Mouse (Mus musculus): ENCODE measurements around the gene Pacs1. TPM values are rescaled to one million over a fixed set of nuclear protein-coding genes. Genes with fewer than 3 reads are reported as not detected.
A peak's percentile ranks its signal among the peaks of the same experiment; 100 is the strongest.

The Pacs1 gene
- total and polyA plus RNA-seq, 2 experiments from 2014 or later, result 49.9 to 124 TPM

DNA sequence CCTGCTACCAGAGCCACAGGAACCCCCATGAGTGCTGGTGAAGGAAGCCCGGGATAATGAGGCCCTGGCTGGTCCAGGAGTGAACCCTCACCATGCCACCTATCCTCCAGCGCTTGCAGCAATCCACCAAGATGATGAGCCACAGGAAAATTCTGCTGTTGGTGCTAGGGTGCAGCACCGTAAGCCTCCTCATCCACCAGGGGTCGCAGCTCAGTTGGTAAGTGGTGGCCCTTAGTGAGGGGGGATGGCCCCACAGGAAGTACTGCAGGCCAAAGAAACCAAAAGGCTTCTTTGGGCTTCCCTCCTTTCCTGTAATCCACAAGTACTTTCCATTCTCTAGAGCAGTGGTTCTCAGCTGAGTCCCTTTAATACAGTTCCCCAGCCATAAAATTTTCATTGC is 29.5 kb upstream of the Pacs1 start:
- TF ChIP-seq CTCF (IDR thresholded peaks at IDR 0.05), result peak; percentile 74
- H3K9me3 ChIP-seq (ENCODE audit: low read length), result no peaks in the 10 kb centered on the region
- peaks cover 25% of the 10 kb centered on the region for H3K36me3 ChIP-seq (ENCODE audit: insufficient read depth, low read length)
- H3K27me3 ChIP-seq (ENCODE audit: insufficient read depth, low read length), result no peaks in the 10 kb centered on the region
- WGBS, result 14% methylated on average over 4 of the region's 4 CpGs
- no peak overlapping the region for H3K9ac ChIP-seq (replicated peaks; ENCODE audit: low read length, poor library complexity, severe bottlenecking)
- no peak for ATAC-seq (ENCODE audit: low FRiP score)
- no peak overlapping the region for H3K4me2 ChIP-seq (ENCODE audit: low read depth, low read length, poor library complexity, severe bottlenecking)
- peak; percentile 51 for DNase-seq (ENCODE audit: low spot score)
- H3K4me3 ChIP-seq (ENCODE audit: low read depth, low read length), result no peak overlapping the region
- no peaks in the 10 kb centered on the region for H3K4me1 ChIP-seq (ENCODE audit: insufficient read depth, low read length)
- H3K27ac ChIP-seq (ENCODE audit: low read depth, low read length), result no peak overlapping the region

DNA sequence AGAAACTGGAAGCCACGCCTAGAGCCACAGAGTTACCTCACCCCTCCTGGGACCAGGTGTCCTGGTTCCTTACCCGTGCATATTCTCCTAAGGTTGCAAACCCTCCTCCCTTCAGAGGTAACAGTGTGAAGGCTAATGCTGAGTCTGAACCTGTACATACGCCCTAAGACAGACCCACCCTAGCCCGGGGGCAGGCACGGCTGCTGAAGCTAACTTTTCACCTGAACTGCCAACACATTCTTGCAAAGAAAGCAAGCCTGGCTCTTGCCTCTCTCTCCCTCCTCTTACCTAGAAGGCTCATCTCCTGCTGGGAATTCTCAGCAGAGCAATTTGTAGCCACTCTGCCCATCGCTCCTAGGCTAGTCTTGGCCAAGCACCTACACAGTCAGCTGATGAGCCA is 27.7 kb upstream of the Pacs1 start:
- no peak overlapping the region for H3K4me2 ChIP-seq (ENCODE audit: low read depth, low read length, poor library complexity, severe bottlenecking)
- no peak for TF ChIP-seq CTCF (IDR thresholded peaks at IDR 0.05)
- DNase-seq (ENCODE audit: low spot score) (no peak), ATAC-seq (ENCODE audit: low FRiP score) (no peak)
- H3K4me3 ChIP-seq (ENCODE audit: low read depth, low read length), result no peak overlapping the region
- peaks cover 8% of the 10 kb centered on the region; the same call in 1 of the 2 replicates for H3K36me3 ChIP-seq (ENCODE audit: insufficient read depth, low read length)
- WGBS, result 89% methylated on average over 6 of the region's 6 CpGs
- H3K9ac ChIP-seq (replicated peaks; ENCODE audit: low read length, poor library complexity, severe bottlenecking), result no peak overlapping the region
- no peaks in the 10 kb centered on the region for H3K27me3 ChIP-seq (ENCODE audit: insufficient read depth, low read length)
- no peaks in the 10 kb centered on the region for H3K9me3 ChIP-seq (ENCODE audit: low read length)
- no peak overlapping the region for H3K27ac ChIP-seq (ENCODE audit: low read depth, low read length)
- no peaks in the 10 kb centered on the region for H3K4me1 ChIP-seq (ENCODE audit: insufficient read depth, low read length)

DNA sequence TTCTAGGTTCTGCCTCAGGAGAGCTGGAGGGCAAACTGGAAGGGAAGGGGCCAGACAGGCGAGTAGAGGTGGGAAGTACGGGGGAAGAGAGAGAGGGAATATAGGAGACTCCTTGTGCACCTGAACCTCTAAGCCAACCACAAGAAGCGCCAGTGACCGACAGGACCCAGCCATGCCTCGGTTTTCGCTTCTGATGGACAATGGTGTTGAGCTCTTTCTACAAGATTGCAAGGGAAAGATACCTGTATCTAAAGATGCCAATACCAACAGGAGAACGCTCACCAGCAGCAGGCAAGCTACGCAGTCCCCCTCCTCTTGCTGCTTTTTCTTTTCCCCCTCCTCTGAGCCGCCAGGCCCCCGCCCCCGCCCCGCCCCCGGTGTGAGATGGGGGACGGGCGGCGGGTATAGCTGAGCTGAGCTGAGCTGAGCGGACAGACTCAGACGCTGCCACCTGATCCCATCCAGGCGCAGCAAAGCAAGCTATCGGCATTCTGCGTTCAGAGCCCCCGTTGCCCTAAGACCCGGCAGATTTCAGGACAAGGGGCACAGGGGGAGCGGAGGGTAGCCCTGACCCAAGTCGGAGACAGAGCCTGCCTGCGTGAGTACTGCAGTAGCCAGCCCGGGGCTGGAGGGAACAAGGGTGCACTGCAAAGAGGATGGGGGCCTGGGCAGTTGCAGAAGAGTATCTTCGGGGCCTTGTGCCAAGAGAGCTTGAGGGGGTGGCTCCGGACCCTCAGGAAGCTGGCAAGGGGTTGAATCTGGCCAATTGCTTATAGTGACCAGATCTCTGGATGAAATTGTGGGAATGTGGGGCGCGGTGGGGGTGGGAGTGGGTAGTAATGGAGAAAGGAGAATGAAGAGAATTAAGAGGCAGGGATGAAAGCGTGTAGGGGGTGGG is 25.2 kb upstream of the Pacs1 start, which contains the start of gene Gal3st3:
Gene Gal3st3 (plus strand): TSS at position 429 of the 898 bp plus-strand sequence.
- WGBS, result 5% methylated on average over 32 of the region's 32 CpGs
- no peak for TF ChIP-seq CTCF (IDR thresholded peaks at IDR 0.05)
- peak within 1 kb of the TSS; percentile 91 for H3K9ac ChIP-seq (replicated peaks; ENCODE audit: low read length, poor library complexity, severe bottlenecking)
- ATAC-seq (ENCODE audit: low FRiP score) (peak; percentile 57; the same call in 1 of the 2 replicates), DNase-seq (ENCODE audit: low spot score) (peak; percentile 64)
- H3K4me1 ChIP-seq (ENCODE audit: insufficient read depth, low read length), result peaks cover 6% of the 10 kb centered on the region
- no peaks in the 10 kb centered on the region for H3K27me3 ChIP-seq (ENCODE audit: insufficient read depth, low read length)
- peak within 1 kb of the TSS; percentile 70 for H3K4me3 ChIP-seq (ENCODE audit: low read depth, low read length)
- no peaks in the 10 kb centered on the region for H3K9me3 ChIP-seq (ENCODE audit: low read length)
- no peaks in the 10 kb centered on the region; the same call in 1 of the 2 replicates for H3K36me3 ChIP-seq (ENCODE audit: insufficient read depth, low read length)
- peak within 1 kb of the TSS; percentile 73 for H3K4me2 ChIP-seq (ENCODE audit: low read depth, low read length, poor library complexity, severe bottlenecking)
- H3K27ac ChIP-seq (ENCODE audit: low read depth, low read length), result peak within 1 kb of the TSS; percentile 86

DNA sequence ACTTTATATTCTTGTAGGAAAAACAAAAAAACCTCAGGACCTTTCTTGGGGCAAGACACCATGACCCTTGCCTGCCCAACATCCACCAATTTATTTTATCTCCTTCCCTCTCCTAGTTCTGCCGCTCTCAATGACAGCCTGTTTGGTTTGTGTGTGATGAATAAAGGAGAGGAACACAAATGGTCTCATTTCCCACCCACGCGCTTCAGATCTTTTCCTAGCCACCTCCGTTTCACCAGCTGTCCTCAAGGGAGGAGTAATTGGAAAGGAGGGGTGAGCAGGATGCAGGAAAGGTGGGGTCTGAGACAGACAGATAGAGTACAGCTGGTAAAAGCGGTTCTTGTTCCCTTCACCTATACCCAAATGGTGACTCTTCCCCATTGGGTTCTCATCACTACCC is 23.7 kb upstream of the Pacs1 start:
- H3K9ac ChIP-seq (replicated peaks; ENCODE audit: low read length, poor library complexity, severe bottlenecking), result no peak overlapping the region
- ATAC-seq (ENCODE audit: low FRiP score), result no peak
- no peak for TF ChIP-seq CTCF (IDR thresholded peaks at IDR 0.05)
- WGBS, result 95% methylated on average over 5 of the region's 5 CpGs
- no peak overlapping the region for H3K4me3 ChIP-seq (ENCODE audit: low read depth, low read length)
- peaks cover 6% of the 10 kb centered on the region for H3K4me1 ChIP-seq (ENCODE audit: insufficient read depth, low read length)
- no peak for DNase-seq (ENCODE audit: low spot score)
- no peaks in the 10 kb centered on the region for H3K9me3 ChIP-seq (ENCODE audit: low read length)
- H3K27ac ChIP-seq (ENCODE audit: low read depth, low read length), result no peak overlapping the region
- H3K4me2 ChIP-seq (ENCODE audit: low read depth, low read length, poor library complexity, severe bottlenecking), result no peak overlapping the region
- no peaks in the 10 kb centered on the region for H3K27me3 ChIP-seq (ENCODE audit: insufficient read depth, low read length)
- H3K36me3 ChIP-seq (ENCODE audit: insufficient read depth, low read length), result peaks cover 7% of the 10 kb centered on the region; the same call in 1 of the 2 replicates

DNA sequence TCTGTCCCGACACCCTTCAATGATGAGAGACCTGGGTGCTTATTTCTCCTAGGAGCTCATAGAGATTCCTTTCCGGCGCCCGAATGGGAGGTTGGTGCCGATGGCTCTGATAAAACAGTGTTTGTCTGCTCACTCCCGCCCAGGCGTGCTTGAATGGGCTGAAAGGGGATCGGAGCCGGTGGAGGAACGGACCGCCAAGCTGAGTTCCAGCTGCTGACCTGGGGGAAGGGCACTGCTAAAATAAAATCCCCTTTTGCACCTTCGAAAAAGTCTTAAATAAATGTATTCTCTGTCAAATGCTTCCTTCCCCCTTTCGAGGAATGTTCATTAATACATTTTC is 22.8 kb upstream of the Pacs1 start:
- Histone ChIP-seq H3K4me1 (ENCODE audit: insufficient read depth, low read length) (peaks cover 6% of the 10 kb centered on the region), H3K36me3 (ENCODE audit: insufficient read depth, low read length) (peaks cover 12% of the 10 kb centered on the region; the same call in 1 of the 2 replicates), H3K27me3 (ENCODE audit: insufficient read depth, low read length) (no peaks in the 10 kb centered on the region), H3K9me3 (ENCODE audit: low read length) (no peaks in the 10 kb centered on the region), H3K9ac (replicated peaks; ENCODE audit: low read length, poor library complexity, severe bottlenecking) (peak overlapping the region; percentile 65), H3K4me3 (ENCODE audit: low read depth, low read length) (peak overlapping the region; percentile 60), H3K27ac (ENCODE audit: low read depth, low read length) (peak overlapping the region; percentile 89), H3K4me2 (ENCODE audit: low read depth, low read length, poor library complexity, severe bottlenecking) (peak overlapping the region; percentile 67)
- TF ChIP-seq CTCF (IDR thresholded peaks at IDR 0.05), result no peak
- 7% methylated on average over 13 of the region's 13 CpGs for WGBS
- ATAC-seq (ENCODE audit: low FRiP score) (peak; percentile 48; the same call in 1 of the 2 replicates), DNase-seq (ENCODE audit: low spot score) (no peak)
